Mouse (Mus musculus): ENCODE data around the gene Cct8. TPM values are rescaled to one million over a fixed set of nuclear protein-coding genes. Genes with fewer than 3 reads are reported as not detected.
"Not testable (repeated sequence)": the region's sequence is repeated elsewhere in the genome, so short reads cannot be mapped to it uniquely, and the experiment has no call there.

The Cct8 gene
- polyA plus RNA-seq, 1 experiment = 151 TPM

- WGBS = 82% methylated on average over 6 of the region's 6 CpGs
- Histone ChIP-seq H3K4me1 (ENCODE audit: control insufficient read depth, insufficient read depth, low read length) (peaks cover 4% of the 10 kb centered on the region), H3K4me3 (replicated peaks; ENCODE audit: control insufficient read depth, low read depth, low read length) (no peak overlapping the region), H3K27ac (ENCODE audit: control insufficient read depth, insufficient read depth, low read depth, low read length, poor library complexity) (no peak overlapping the region)
- TF ChIP-seq CTCF (IDR thresholded peaks at IDR 0.05; ENCODE audit: control insufficient read depth, insufficient read depth, low read length) = no peak
- TF ChIP-seq POLR2A (IDR thresholded peaks at IDR 0.05; ENCODE audit: borderline replicate concordance, control insufficient read depth, low read depth, low read length) = no peak
These were observed 1.5 kb upstream of the Cct8 start for GRCm38 (mm10) chr16:87497171-87497570.

GRCm38 (mm10) chr16:87496728-87497127 is 1.1 kb upstream of the Cct8 start:
- no peak overlapping the region for H3K4me3 ChIP-seq (replicated peaks; ENCODE audit: control insufficient read depth, low read depth, low read length)
- peaks cover 4% of the 10 kb centered on the region for H3K4me1 ChIP-seq (ENCODE audit: control insufficient read depth, insufficient read depth, low read length)
- TF ChIP-seq CTCF (IDR thresholded peaks at IDR 0.05; ENCODE audit: control insufficient read depth, insufficient read depth, low read length) (no peak), POLR2A (IDR thresholded peaks at IDR 0.05; ENCODE audit: borderline replicate concordance, control insufficient read depth, low read depth, low read length) (no peak)
- WGBS = 90% methylated on average over 2 of the region's 2 CpGs
- H3K27ac ChIP-seq (ENCODE audit: control insufficient read depth, insufficient read depth, low read depth, low read length, poor library complexity) = no peak overlapping the region

DNA sequence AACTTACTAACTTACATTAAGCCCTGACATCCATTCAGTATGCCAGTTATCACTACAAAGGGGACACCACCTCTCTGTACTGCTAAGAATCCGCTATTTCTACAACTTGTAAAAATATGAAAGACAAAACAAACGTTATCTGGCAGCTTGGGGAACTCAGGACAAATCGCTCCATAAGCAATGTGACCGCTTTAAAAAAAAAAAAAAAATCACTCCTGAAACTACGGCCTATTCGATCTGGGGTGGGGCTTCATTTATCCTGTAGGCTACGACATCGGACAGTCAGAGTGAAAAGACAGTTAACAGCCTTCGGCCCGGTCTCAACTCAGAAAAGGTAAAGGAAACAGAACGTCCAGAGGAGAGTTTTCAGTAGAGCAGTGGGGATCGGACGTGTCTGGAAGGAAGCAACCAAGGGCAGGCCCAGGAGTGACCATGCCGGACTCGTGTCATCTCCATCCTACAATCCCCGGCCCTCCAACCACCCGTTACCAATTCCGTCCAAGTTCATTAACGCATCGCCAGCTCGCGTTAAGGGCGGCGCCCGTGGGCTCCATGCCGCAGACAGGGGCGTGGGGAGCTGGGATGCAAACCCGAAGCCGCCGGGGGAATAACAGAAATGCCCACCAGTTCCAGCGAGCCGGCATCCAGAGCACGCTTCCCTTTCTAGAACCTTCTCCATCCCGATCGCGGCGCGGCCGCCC is 568 bp downstream of the Cct8 start:
- under 1% methylated on average over 39 of the region's 39 CpGs for WGBS
- peak overlapping the region; percentile 90 for H3K4me3 ChIP-seq (replicated peaks; ENCODE audit: control insufficient read depth, low read depth, low read length)
- H3K27ac ChIP-seq (ENCODE audit: control insufficient read depth, insufficient read depth, low read depth, low read length, poor library complexity) = peak overlapping the region; percentile 71
- TF ChIP-seq POLR2A (IDR thresholded peaks at IDR 0.05; ENCODE audit: borderline replicate concordance, control insufficient read depth, low read depth, low read length) (no peak), CTCF (IDR thresholded peaks at IDR 0.05; ENCODE audit: control insufficient read depth, insufficient read depth, low read length) (no peak)
- peaks cover 4% of the 10 kb centered on the region for H3K4me1 ChIP-seq (ENCODE audit: control insufficient read depth, insufficient read depth, low read length)

GRCm38 (mm10) chr16:87492191-87492792 is 3.4 kb downstream of the Cct8 start:
- 91% methylated on average over 12 of the region's 12 CpGs for WGBS
- H3K4me1 ChIP-seq (ENCODE audit: control insufficient read depth, insufficient read depth, low read length); H3K4me3 ChIP-seq (replicated peaks; ENCODE audit: control insufficient read depth, low read depth, low read length); H3K27ac ChIP-seq (ENCODE audit: control insufficient read depth, insufficient read depth, low read depth, low read length, poor library complexity): not testable (repeated sequence)

DNA sequence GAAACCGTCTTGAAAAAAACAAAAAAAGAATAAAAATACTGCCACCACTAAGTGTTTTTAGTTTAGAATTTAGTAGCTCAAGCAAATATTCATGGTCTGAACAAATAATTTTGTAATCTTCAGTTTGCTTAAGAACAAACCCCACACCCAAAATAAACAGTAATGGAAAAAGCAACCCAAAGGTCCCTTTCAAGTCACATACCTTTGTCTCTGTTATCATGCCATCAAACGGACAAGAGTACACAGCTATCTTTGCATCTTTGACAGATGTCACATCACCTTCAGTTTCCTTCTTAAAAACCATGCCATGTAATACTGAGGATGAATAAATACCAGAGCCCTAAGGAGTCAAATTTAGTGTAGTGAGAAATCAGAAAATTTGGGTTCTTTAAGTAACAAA is 7.1 kb downstream of the Cct8 start:
- Histone ChIP-seq H3K27ac (ENCODE audit: control insufficient read depth, insufficient read depth, low read depth, low read length, poor library complexity) (no peak overlapping the region), H3K4me3 (replicated peaks; ENCODE audit: control insufficient read depth, low read depth, low read length) (no peak overlapping the region), H3K4me1 (ENCODE audit: control insufficient read depth, insufficient read depth, low read length) (no peaks in the 10 kb centered on the region; the same call in 1 of the 2 replicates)
- 70% methylated on average over 2 of the region's 2 CpGs for WGBS
- TF ChIP-seq CTCF (IDR thresholded peaks at IDR 0.05; ENCODE audit: control insufficient read depth, insufficient read depth, low read length) = no peak
- no peak for TF ChIP-seq POLR2A (IDR thresholded peaks at IDR 0.05; ENCODE audit: borderline replicate concordance, control insufficient read depth, low read depth, low read length)

DNA sequence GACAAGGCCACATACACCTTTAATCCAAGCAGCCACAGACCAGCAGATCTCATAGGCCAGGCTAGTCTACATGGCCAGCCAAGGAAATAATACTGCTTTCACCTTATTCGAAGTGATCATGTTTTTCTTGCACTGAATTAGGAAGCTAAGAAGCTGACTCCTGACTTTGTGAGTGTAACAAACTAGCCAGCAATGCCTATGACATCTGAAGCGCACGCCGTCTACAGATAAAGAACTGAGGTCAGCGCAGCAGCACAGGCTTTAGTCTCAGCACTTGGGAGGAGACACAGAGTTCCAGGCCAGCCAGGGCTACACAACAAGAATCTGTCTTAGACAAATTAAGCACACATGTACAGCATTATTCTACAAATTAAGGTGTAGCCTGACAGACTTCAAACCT is 8.9 kb downstream of the Cct8 start:
- no peak overlapping the region for H3K4me3 ChIP-seq (replicated peaks; ENCODE audit: control insufficient read depth, low read depth, low read length)
- 92% methylated on average over 5 of the region's 5 CpGs for WGBS
- no peak for TF ChIP-seq CTCF (IDR thresholded peaks at IDR 0.05; ENCODE audit: control insufficient read depth, insufficient read depth, low read length)
- no peak for TF ChIP-seq POLR2A (IDR thresholded peaks at IDR 0.05; ENCODE audit: borderline replicate concordance, control insufficient read depth, low read depth, low read length)
- no peak overlapping the region for H3K27ac ChIP-seq (ENCODE audit: control insufficient read depth, insufficient read depth, low read depth, low read length, poor library complexity)
- H3K4me1 ChIP-seq (ENCODE audit: control insufficient read depth, insufficient read depth, low read length) = no peaks in the 10 kb centered on the region; the same call in 1 of the 2 replicates

- H3K27ac ChIP-seq (ENCODE audit: control insufficient read depth, insufficient read depth, low read depth, low read length, poor library complexity) = no peak overlapping the region
- WGBS = 88% methylated on average over 5 of the region's 5 CpGs
- no peaks in the 10 kb centered on the region for H3K4me1 ChIP-seq (ENCODE audit: control insufficient read depth, insufficient read depth, low read length)
- H3K4me3 ChIP-seq (replicated peaks; ENCODE audit: control insufficient read depth, low read depth, low read length) = no peak overlapping the region
- TF ChIP-seq POLR2A (IDR thresholded peaks at IDR 0.05; ENCODE audit: borderline replicate concordance, control insufficient read depth, low read depth, low read length) = no peak
- TF ChIP-seq CTCF (IDR thresholded peaks at IDR 0.05; ENCODE audit: control insufficient read depth, insufficient read depth, low read length) = no peak
These were observed 11.3 kb downstream of the Cct8 start for GRCm38 (mm10) chr16:87484367-87484766.

GRCm38 (mm10) chr16:87470579-87470978 is 25.1 kb downstream of the Cct8 start:
- 86% methylated on average over 4 of the region's 4 CpGs for WGBS
- TF ChIP-seq CTCF (IDR thresholded peaks at IDR 0.05; ENCODE audit: control insufficient read depth, insufficient read depth, low read length) (no peak), POLR2A (IDR thresholded peaks at IDR 0.05; ENCODE audit: borderline replicate concordance, control insufficient read depth, low read depth, low read length) (no peak)
- H3K4me3 ChIP-seq (replicated peaks; ENCODE audit: control insufficient read depth, low read depth, low read length) = no peak overlapping the region

More at GRCm38 (mm10) chr16:87470579-87470978, 25.1 kb downstream of the Cct8 start:
- H3K4me1 ChIP-seq (ENCODE audit: control insufficient read depth, insufficient read depth, low read length) = no peaks in the 10 kb centered on the region
- no peak overlapping the region for H3K27ac ChIP-seq (ENCODE audit: control insufficient read depth, insufficient read depth, low read depth, low read length, poor library complexity)

All from bone marrow, adult 2 months (tissue).